Mouse (Mus musculus) lung, postnatal 4 days (tissue): ENCODE measurements around the gene Cdc25b.

Experiments
- DNase-seq, 2 experiments: peaks; one replicate each; pipeline ENCODE4 v3.0.0; 2021

Gene Cdc25b

DNA sequence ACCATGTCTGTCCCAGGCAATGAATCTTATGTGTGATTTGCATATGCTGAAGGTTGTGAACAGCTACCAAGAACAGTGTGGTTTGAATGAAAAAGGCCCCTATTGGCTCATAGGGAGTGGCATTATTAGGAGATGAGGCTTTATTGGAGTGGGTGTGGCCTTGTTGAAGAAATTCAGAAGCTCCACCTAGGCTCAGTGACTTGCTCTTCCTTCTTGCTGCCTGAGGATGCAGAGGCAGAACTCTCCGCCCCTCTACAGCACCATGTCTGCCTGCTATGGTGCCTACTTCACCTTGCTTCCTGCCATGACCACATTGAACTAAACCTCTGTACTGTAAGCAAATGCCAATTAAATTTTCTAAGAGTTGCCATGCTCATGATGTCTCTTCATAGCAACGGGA, 45.8 kb downstream of the Cdc25b start:
- no peak for DNase-seq

DNA sequence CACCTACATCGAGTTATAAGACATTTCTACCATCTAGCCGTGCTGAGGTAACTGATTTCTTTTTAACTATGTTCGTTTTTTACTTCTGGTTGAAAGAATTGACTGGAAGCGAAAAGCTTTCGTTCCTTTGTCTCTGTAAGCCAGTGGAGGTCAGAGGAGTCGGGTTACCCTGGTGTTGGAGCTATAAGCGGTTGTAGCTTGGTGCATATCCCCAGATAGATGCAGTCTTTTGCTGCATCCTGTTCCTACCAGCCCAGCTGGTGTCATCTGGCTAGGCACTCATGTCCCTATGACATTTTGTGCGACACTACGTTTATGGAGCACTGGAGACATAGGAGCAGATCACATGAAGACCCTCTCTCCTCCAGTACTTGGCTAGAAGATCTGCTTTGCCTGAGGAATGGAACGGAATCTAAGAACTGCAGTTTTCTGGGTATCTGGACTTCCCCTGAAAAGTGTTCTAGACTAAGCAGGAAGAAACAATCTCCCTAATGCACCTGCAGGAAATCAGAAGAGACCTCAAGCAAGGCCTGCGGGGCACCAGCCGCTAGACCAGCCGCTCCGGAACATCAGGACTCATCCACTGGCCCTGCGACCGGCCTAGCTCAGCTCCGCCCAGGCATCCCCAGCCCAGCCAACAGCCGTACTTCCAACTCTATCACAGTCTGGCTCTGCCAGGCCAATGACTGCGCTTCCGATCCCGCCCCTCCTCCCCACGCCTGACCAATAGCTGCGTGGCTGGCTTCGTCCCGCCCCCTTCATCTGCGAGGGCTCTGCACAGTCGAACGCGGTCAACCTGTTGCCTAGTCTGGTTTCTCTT, 46.8 kb downstream of the Cdc25b start, which contains the start of gene Mavs:
Gene Mavs (plus strand): TSS at position 757 of the 820 bp plus-strand sequence.
- peak; percentile 97 for DNase-seq

DNA sequence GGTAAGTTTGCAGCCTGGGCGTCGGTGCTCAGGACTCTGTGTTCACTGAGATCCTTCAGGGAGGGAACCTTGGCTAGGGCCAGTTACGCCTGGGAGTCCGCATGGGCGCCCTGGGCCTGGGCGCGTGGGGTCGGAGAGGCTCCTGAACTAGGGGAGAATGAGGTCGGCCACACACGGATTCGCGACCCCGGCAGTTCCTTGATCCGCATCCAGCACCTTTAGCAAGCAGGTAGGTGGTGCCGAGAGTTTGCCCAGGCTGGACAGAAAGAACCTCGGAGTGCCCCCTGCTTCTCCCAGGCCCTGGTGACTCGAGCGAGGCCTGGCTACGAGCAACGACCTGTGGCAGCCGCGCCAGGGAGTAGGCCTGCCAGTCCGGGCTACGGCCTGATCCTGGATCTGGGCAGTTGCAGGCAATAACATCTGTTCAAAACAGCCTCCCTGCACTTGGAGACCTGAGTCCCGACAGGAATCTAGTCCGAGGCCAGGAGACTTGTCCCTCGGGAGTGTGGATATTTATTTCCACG, 47.4 kb downstream of the Cdc25b start:
- no peak for DNase-seq

DNA sequence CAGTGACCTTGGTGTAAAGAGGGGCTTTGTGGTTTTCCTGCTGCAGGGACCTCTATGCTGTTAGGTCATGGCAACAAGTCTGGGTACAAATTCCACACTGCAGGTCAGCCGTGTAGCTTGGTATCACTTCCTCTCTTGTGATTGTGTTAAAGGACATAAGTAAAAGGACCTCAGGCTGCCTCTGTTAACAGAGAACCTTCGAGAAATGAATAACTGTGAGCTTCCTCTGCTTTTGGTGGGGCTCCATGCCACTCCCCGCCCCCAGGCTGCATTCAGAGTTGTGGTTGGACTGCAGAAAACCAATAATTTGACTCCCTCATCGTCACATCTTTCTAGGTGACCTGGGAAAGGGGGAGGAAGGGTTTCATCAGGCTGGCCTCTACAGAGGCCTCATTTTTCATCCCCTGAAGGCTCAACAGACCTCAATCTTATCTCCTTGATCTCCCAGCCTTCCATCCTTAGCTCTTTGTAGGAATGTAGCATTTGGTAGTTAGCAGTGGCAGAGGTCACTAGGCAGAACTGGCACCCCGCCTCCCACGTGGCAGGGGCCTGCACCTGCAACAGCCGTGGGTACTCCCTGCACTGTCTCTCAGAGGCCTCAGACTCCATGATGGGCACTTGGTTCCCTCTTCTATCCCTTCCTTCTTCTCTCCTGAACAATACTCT, 48.4 kb downstream of the Cdc25b start:
- DNase-seq = peak; percentile 30 to 31

DNA sequence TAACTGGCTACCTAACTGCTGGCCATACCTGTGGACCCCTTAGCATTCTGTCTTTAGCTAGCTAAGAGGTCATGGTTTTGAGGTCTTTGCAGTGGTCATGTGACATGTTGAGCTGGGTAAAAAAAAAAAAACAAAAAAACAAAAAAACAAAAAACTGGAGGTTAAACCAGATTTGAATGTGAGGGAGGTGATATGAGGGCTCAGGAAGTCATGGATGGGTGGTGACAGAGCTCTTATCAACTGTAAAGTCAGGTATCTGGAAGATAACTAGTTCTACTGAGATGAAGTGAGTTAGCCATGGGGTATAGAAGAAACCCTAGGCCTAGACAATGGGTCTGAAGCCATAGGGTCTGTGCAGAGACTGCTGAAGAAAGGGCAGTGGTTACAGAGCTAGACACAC, 55.4 kb downstream of the Cdc25b start:
- DNase-seq = no peak

DNA sequence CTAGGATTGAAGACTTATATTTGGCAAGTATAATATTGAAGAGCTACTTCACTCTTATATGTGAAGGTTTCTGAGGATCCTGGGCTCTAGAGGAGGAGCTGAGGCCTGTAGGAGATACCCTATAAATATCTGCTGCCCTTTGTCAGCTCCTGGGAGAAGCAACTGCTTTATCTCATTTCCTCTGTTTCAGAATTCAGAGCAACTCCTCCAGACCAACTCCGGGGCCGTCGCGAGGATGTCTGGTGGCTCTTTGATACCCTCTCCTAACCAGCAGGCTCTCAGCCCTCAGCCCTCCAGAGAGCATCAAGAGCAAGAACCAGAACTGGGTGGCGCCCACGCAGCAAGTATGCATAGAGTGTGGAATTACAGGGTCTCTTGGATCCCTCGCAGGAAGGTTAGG, 56.2 kb downstream of the Cdc25b start:
- DNase-seq = no peak
